Mouse (Mus musculus) forebrain, postnatal 0 days (tissue): Measurements from ENCODE around the gene Hook1. TPM values are rescaled to one million over a fixed set of nuclear protein-coding genes. Genes with fewer than 3 reads are reported as not detected.
"Not testable (repeated sequence)": the region's sequence is repeated elsewhere in the genome, so short reads cannot be mapped to it uniquely, and the experiment has no call there.

ENCODE experiments used
- ATAC-seq: fragments of 200-750 bp; cut with Nextera tagmentation; 2 replicates; pipeline ENCODE4 v1.8.0; 2017; ENCODE audit warnings: mild to moderate bottlenecking, moderate library complexity
- DNase-seq: peaks from one replicate; pipeline ENCODE4 v3.0.0-alpha.2; 2015
- H3K27ac ChIP-seq: fragments of 300-500 bp; sonication (generic); 2 replicates; pipeline ENCODE4 v1.5.1; 2014; ENCODE audit warnings: low read depth, mild to moderate bottlenecking, antibody characterized with exemption, low read length, moderate library complexity, mixed read lengths
- H3K27me3 ChIP-seq: fragments of 300-500 bp; sonication (generic); 2 replicates; pipeline ENCODE4 v1.6.1; 2014; ENCODE audit warnings: mild to moderate bottlenecking, low read length, mixed read lengths; ENCODE audit not compliant: insufficient read depth
- H3K36me3 ChIP-seq: fragments of 300-500 bp; sonication (generic); 2 replicates; pipeline ENCODE4 v1.6.1; 2014; ENCODE audit warnings: mild to moderate bottlenecking, moderate library complexity; ENCODE audit not compliant: insufficient read depth
- H3K4me1 ChIP-seq: fragments of 300-500 bp; sonication (generic); 2 replicates; pipeline ENCODE4 v1.6.1; 2014; ENCODE audit warnings: antibody characterized with exemption; ENCODE audit not compliant: insufficient read depth
- H3K4me2 ChIP-seq: fragments of 300-500 bp; sonication (generic); 2 replicates; pipeline ENCODE4 v1.6.1; 2014; ENCODE audit warnings: low read depth, mild to moderate bottlenecking, moderate library complexity
- H3K4me3 ChIP-seq: fragments of 300-500 bp; sonication (generic); 2 replicates; pipeline ENCODE4 v1.5.1; 2014; ENCODE audit warnings: low read depth, low read length, mixed read lengths
- H3K9ac ChIP-seq: fragments of 300-500 bp; sonication (generic); 2 replicates; pipeline ENCODE4 v1.6.1; 2014; ENCODE audit warnings: mild to moderate bottlenecking
- H3K9me3 ChIP-seq: fragments of 300-500 bp; sonication (generic); 2 replicates; pipeline ENCODE4 v1.6.1; 2016; ENCODE audit warnings: low read length
- CTCF ChIP-seq: sonication (generic); IDR thresholded peaks from 2 replicates; pipeline ENCODE4 v1.5.1; 2016; ENCODE audit warnings: antibody characterized with exemption, control low read depth, low read depth
- WGBS: fragments of 180-500 bp; shearing (Covaris S2); extraction: QIAGEN DNeasy Blood & Tissue Kit; methylation state at CpG from one replicate; pipeline ENCODE4 v1.1.7; 2014; 5-methylcytosine and 5-hydroxymethylcytosine counted together
- polyA plus RNA-seq: library from polyadenylated mRNA; unstranded; fragments of >200 nt; fragmentation: Nextera tagmentation; extraction: Ambion mirVana; gene quantifications from 2 replicates; pipeline ENCODE4 v1.2.1, GENCODE M21; 2015
- total RNA-seq: library from RNA; depleted of rRNA; stranded (reverse); fragments of >200 nt; gene quantifications from 2 replicates; pipeline ENCODE4 v1.2.3, GENCODE M21; 2014

Gene Hook1
- total and polyA plus RNA-seq, 2 experiments from 2014 or later: 44.0 to 75.7 TPM

- Histone ChIP-seq H3K4me1 (no peaks in the 10 kb centered on the region), H3K9ac (no peak overlapping the region)
- 64% methylated on average over 2 of the region's 2 CpGs for WGBS
Observed at GRCm38 (mm10) chr4:95931331-95931730, 35.7 kb upstream of the Hook1 start.

DNA sequence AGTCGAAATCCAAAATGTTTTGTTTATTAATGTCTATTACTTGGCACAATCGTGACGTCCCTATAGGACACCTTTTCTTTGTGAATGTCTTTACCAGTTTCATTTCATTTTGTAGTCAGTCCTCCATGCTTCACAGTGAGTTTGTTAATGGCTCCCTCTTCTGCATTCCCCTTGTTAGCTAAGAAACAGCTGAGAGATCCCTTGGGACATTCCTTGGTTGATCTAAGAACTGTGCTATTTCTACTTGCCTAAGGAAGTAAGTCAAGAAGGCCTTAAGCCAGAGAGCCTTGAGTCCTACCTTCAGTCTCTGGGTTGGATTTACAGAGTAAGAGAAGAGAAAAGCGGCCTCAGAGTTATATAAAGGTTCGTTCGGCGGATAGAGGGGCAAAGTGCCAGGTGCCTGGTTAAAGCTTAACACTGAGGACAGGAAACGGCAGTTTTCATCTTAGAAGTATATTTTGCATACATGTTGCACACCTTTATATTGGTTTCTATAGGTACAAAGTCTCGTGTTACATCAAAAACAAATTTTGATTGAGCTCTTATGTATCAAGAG lies 33.2 kb upstream of the Hook1 start:
- WGBS: 78% methylated on average over 9 of the region's 9 CpGs
- no peak overlapping the region for H3K9ac ChIP-seq
- no peak overlapping the region for H3K27ac ChIP-seq
- no peak for DNase-seq
- no peak overlapping the region for H3K4me3 ChIP-seq
- H3K4me1 ChIP-seq: no peaks in the 10 kb centered on the region
- H3K36me3 ChIP-seq: no peaks in the 10 kb centered on the region
- no peak for TF ChIP-seq CTCF
- H3K4me2 ChIP-seq: no peak overlapping the region
- no peaks in the 10 kb centered on the region for H3K9me3 ChIP-seq
- no peak for ATAC-seq
- no peaks in the 10 kb centered on the region for H3K27me3 ChIP-seq

More at GRCm38 (mm10) chr4:95931331-95931730, 35.7 kb upstream of the Hook1 start:
- Histone ChIP-seq H3K36me3 (no peaks in the 10 kb centered on the region), H3K4me3 (no peak overlapping the region), H3K27me3 (no peaks in the 10 kb centered on the region), H3K9me3 (no peaks in the 10 kb centered on the region), H3K27ac (no peak overlapping the region), H3K4me2 (no peak overlapping the region)
- DNase-seq: no peak
- no peak for TF ChIP-seq CTCF
- no peak for ATAC-seq

DNA sequence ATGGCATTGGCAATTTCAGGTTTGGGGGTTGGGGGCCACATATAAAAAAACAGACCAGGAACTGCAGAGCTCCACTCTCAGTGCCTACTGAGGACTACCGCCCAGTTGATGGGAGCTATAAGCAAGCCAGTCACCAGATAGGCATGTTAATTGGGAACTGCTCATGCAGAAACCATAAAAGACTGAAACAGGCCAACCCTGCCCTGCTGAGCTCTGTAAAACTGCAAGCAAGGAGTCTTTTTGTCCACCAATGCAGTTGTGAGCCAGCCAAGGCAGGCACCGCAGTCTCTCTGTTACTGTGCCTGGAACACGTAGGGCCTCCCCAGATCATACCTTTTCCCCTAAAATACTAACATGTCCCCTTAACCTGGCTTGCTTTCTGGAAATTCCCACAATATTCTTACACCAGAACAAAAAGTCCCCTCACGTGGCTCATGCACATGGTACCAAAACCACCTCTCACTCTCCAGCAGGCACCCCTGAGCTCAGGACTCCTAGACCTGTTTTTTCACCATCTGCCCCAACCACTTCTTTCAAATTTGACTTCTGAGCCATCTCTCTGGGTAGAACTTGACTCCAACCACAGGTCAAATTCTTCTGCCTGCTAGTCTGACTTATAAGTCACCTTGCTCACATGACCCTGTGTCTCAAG lies 32.5 kb upstream of the Hook1 start:
- DNase-seq (no peak), ATAC-seq (no peak)
- H3K4me2 ChIP-seq: no peak overlapping the region
- no peaks in the 10 kb centered on the region for H3K27me3 ChIP-seq
- H3K4me3 ChIP-seq: no peak overlapping the region
- no peaks in the 10 kb centered on the region for H3K9me3 ChIP-seq
- no peaks in the 10 kb centered on the region for H3K36me3 ChIP-seq
- no peaks in the 10 kb centered on the region for H3K4me1 ChIP-seq
- no peak overlapping the region for H3K9ac ChIP-seq
- TF ChIP-seq CTCF: no peak
- H3K27ac ChIP-seq: no peak overlapping the region
- 47% methylated on average over 4 of the region's 4 CpGs for WGBS

DNA sequence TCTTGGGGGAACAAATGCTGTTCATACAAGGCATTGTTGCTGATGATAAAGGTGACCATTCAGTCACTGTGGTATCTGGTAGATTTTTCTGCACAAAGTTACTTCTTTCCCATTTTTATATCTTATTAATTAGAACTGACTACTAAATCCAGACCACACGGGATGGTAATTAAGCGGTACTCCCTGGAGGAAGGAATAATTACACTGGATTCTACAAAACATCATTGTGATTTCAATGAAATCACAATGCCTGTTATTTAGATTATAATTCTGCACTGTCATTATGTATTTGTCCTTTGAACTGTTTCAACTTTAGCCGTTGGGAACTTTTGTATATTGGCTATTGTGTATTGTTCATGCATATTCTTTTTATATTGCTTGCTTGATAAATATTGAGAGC lies 28.3 kb upstream of the Hook1 start:
- Histone ChIP-seq H3K27me3 (no peaks in the 10 kb centered on the region), H3K36me3 (no peaks in the 10 kb centered on the region), H3K4me2 (no peak overlapping the region), H3K27ac (no peak overlapping the region), H3K4me3 (no peak overlapping the region), H3K4me1 (no peaks in the 10 kb centered on the region), H3K9me3 (no peaks in the 10 kb centered on the region), H3K9ac (no peak overlapping the region)
- no peak for TF ChIP-seq CTCF
- ATAC-seq (no peak), DNase-seq (no peak)
- 67% methylated on average over 3 of the region's 3 CpGs for WGBS

- H3K4me1 ChIP-seq: no peaks in the 10 kb centered on the region
- WGBS: 83% methylated on average over 1 of the region's 1 CpGs
- ATAC-seq: no peak
- H3K27ac ChIP-seq: no peak overlapping the region
- no peak for TF ChIP-seq CTCF
- H3K4me2 ChIP-seq: no peak overlapping the region
- no peak overlapping the region for H3K4me3 ChIP-seq
- no peaks in the 10 kb centered on the region for H3K9me3 ChIP-seq
- DNase-seq: no peak
- H3K9ac ChIP-seq: no peak overlapping the region
- no peaks in the 10 kb centered on the region for H3K27me3 ChIP-seq
- H3K36me3 ChIP-seq: no peaks in the 10 kb centered on the region
Observed at GRCm38 (mm10) chr4:95947896-95948295, 19.1 kb upstream of the Hook1 start.

- DNase-seq: no peak
- no peak for TF ChIP-seq CTCF
- Histone ChIP-seq H3K27me3 (no peaks in the 10 kb centered on the region), H3K9me3 (no peaks in the 10 kb centered on the region), H3K4me2 (no peak overlapping the region), H3K4me3 (no peak overlapping the region), H3K9ac (no peak overlapping the region), H3K36me3 (no peaks in the 10 kb centered on the region), H3K27ac (no peak overlapping the region), H3K4me1 (no peaks in the 10 kb centered on the region)
- ATAC-seq: no peak
Observed at GRCm38 (mm10) chr4:95953328-95953727, 13.7 kb upstream of the Hook1 start.

GRCm38 (mm10) chr4:95982221-95982620 lies 15.2 kb downstream of the Hook1 start:
- DNase-seq, H3K4me3 ChIP-seq, H3K9ac ChIP-seq, ATAC-seq, H3K4me1 ChIP-seq, H3K27ac ChIP-seq, H3K27me3 ChIP-seq, H3K36me3 ChIP-seq, H3K9me3 ChIP-seq, H3K4me2 ChIP-seq: not testable (repeated sequence)
- 94% methylated on average over 17 of the region's 17 CpGs for WGBS
